Mouse (Mus musculus): Measurements from ENCODE around the gene Erg.

The Erg gene

GRCm38 (mm10) chr16:95487606-95488351, 98.6 kb downstream of the Erg start:
- DNase-seq (ENCODE audit: low read depth, low spot score): no peak

GRCm38 (mm10) chr16:95481176-95481575, 105.2 kb downstream of the Erg start:
- DNase-seq (ENCODE audit: low read depth, low spot score): peak; percentile 82

GRCm38 (mm10) chr16:95478558-95478957, 107.8 kb downstream of the Erg start:
- DNase-seq (ENCODE audit: low read depth, low spot score): no peak

- DNase-seq (ENCODE audit: low read depth, low spot score): no peak
These were observed 111.4 kb downstream of the Erg start for GRCm38 (mm10) chr16:95475041-95475440.

GRCm38 (mm10) chr16:95473946-95474345, 112.4 kb downstream of the Erg start:
- DNase-seq (ENCODE audit: low read depth, low spot score): no peak

GRCm38 (mm10) chr16:95472771-95473170, 113.6 kb downstream of the Erg start:
- no peak for DNase-seq (ENCODE audit: low read depth, low spot score)

GRCm38 (mm10) chr16:95469262-95470139, 116.9 kb downstream of the Erg start:
- no peak for DNase-seq (ENCODE audit: low read depth, low spot score)

- DNase-seq (ENCODE audit: low read depth, low spot score): peak; percentile 10
These were observed 118.5 kb downstream of the Erg start for GRCm38 (mm10) chr16:95467893-95468292.

GRCm38 (mm10) chr16:95466548-95466947, 119.8 kb downstream of the Erg start:
- peak; percentile 36 for DNase-seq (ENCODE audit: low read depth, low spot score)

GRCm38 (mm10) chr16:95464609-95465008, 121.8 kb downstream of the Erg start:
- DNase-seq (ENCODE audit: low read depth, low spot score): no peak

GRCm38 (mm10) chr16:95463796-95464195, 122.6 kb downstream of the Erg start:
- no peak for DNase-seq (ENCODE audit: low read depth, low spot score)

GRCm38 (mm10) chr16:95461941-95462340, 124.5 kb downstream of the Erg start:
- no peak for DNase-seq (ENCODE audit: low read depth, low spot score)

- no peak for DNase-seq (ENCODE audit: low read depth, low spot score)
These were observed 126.1 kb downstream of the Erg start for GRCm38 (mm10) chr16:95460336-95460735.

GRCm38 (mm10) chr16:95459325-95459691, 127.1 kb downstream of the Erg start:
- no peak for DNase-seq (ENCODE audit: low read depth, low spot score)

- no peak for DNase-seq (ENCODE audit: low read depth, low spot score)
These were observed 127.6 kb downstream of the Erg start for GRCm38 (mm10) chr16:95458590-95459324.

GRCm38 (mm10) chr16:95457006-95457405, 129.4 kb downstream of the Erg start:
- DNase-seq (ENCODE audit: low read depth, low spot score): no peak

- no peak for DNase-seq (ENCODE audit: low read depth, low spot score)
These were observed 130.5 kb downstream of the Erg start for GRCm38 (mm10) chr16:95455896-95456295.

- no peak for DNase-seq (ENCODE audit: low read depth, low spot score)
These were observed 130.9 kb downstream of the Erg start for GRCm38 (mm10) chr16:95455461-95455860.

GRCm38 (mm10) chr16:95452411-95452810, 134.0 kb downstream of the Erg start:
- DNase-seq (ENCODE audit: low read depth, low spot score): no peak

GRCm38 (mm10) chr16:95449361-95449725, 137.1 kb downstream of the Erg start:
- no peak for DNase-seq (ENCODE audit: low read depth, low spot score)

- no peak for DNase-seq (ENCODE audit: low read depth, low spot score)
These were observed 137.6 kb downstream of the Erg start for GRCm38 (mm10) chr16:95448643-95449360.

GRCm38 (mm10) chr16:95447896-95448295, 138.5 kb downstream of the Erg start:
- no peak for DNase-seq (ENCODE audit: low read depth, low spot score)

All from brain, adult 2 months (tissue).